Mouse (Mus musculus): ENCODE data around the gene Mroh2a.

The Mroh2a gene

GRCm38 (mm10) chr1:88291409-88292005 lies 64.7 kb downstream of the Mroh2a start:
- DNase-seq (ENCODE audit: low read depth, low spot score) = peak; percentile 7

GRCm38 (mm10) chr1:88292057-88292456 lies 65.3 kb downstream of the Mroh2a start:
- DNase-seq (ENCODE audit: low read depth, low spot score) = peak; percentile 16

- no peak for DNase-seq (ENCODE audit: low read depth, low spot score)
Measured at GRCm38 (mm10) chr1:88294650-88295049, 67.9 kb downstream of the Mroh2a start.

GRCm38 (mm10) chr1:88296171-88296920 lies 69.6 kb downstream of the Mroh2a start:
- DNase-seq (ENCODE audit: low read depth, low spot score) = peak; percentile 11

- peak; percentile 7 for DNase-seq (ENCODE audit: low read depth, low spot score)
Measured at GRCm38 (mm10) chr1:88297480-88298258, 70.9 kb downstream of the Mroh2a start.

- peak; percentile 22 for DNase-seq (ENCODE audit: low read depth, low spot score)
Measured at GRCm38 (mm10) chr1:88298686-88299528, 72.1 kb downstream of the Mroh2a start.

GRCm38 (mm10) chr1:88299529-88299945 lies 72.8 kb downstream of the Mroh2a start:
- peak; percentile 21 for DNase-seq (ENCODE audit: low read depth, low spot score)

GRCm38 (mm10) chr1:88300301-88301050 lies 73.7 kb downstream of the Mroh2a start:
- DNase-seq (ENCODE audit: low read depth, low spot score) = peak; percentile 13

GRCm38 (mm10) chr1:88301121-88302014 lies 74.6 kb downstream of the Mroh2a start:
- peak; percentile 25 for DNase-seq (ENCODE audit: low read depth, low spot score)

GRCm38 (mm10) chr1:88302057-88302740 lies 75.4 kb downstream of the Mroh2a start:
- DNase-seq (ENCODE audit: low read depth, low spot score) = peak; percentile 9

GRCm38 (mm10) chr1:88303762-88304161 lies 77.0 kb downstream of the Mroh2a start:
- DNase-seq (ENCODE audit: low read depth, low spot score) = peak; percentile 9

GRCm38 (mm10) chr1:88304261-88304985 lies 77.6 kb downstream of the Mroh2a start:
- DNase-seq (ENCODE audit: low read depth, low spot score) = peak; percentile 8

- peak; percentile 12 for DNase-seq (ENCODE audit: low read depth, low spot score)
Measured at GRCm38 (mm10) chr1:88305018-88305795, 78.4 kb downstream of the Mroh2a start.

- no peak for DNase-seq (ENCODE audit: low read depth, low spot score)
Measured at GRCm38 (mm10) chr1:88306543-88306942, 79.8 kb downstream of the Mroh2a start.

GRCm38 (mm10) chr1:88307180-88307579 lies 80.4 kb downstream of the Mroh2a start:
- peak; percentile 5 for DNase-seq (ENCODE audit: low read depth, low spot score)

GRCm38 (mm10) chr1:88309020-88309419 lies 82.2 kb downstream of the Mroh2a start:
- peak; percentile 5 for DNase-seq (ENCODE audit: low read depth, low spot score)

- no peak for DNase-seq (ENCODE audit: low read depth, low spot score)
Measured at GRCm38 (mm10) chr1:88309905-88310304, 83.1 kb downstream of the Mroh2a start.

- no peak for DNase-seq (ENCODE audit: low read depth, low spot score)
Measured at GRCm38 (mm10) chr1:88310349-88310748, 83.6 kb downstream of the Mroh2a start.
